Mouse (Mus musculus): Measurements from ENCODE around the gene Sec31a.

The Sec31a gene

DNA sequence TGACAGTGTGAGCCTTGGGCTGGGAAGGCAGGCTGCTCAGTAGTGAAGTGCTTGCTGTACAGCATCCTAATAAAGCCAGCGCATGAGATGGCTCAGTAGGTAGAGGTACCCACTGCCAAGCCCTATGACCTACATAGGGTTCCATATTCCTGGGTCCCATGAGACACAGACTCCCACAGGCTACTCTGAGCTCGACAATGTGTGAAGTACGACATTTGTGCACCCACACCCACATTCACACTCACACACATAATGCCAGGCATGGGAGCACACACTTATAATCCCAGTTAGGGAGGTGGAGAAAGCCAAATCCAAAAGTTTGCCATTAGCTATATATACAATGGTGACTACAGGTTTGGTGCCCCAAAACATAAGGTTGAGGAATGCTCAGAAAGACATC is 19.3 kb downstream of the Sec31a start:
- DNase-seq = no peak

DNA sequence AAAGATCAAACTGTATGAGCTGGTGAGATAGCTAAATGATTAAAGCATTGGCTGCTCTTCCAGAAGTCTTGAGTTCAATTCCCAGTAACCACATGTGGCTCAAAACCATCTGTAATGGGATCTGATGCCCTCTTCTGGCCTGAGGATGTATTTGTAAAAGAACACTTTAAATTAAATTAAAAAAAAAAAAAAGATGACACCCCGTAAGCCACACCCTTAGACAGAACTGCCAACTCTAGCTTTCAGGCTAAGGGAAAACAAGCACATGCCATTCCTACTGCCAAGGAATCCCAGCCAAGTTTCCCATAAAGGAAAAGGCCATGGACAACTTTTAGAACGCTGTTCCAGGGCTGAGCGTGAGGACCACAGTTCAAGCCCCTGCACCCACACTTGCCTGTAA is 22.4 kb downstream of the Sec31a start:
- DNase-seq = no peak

DNA sequence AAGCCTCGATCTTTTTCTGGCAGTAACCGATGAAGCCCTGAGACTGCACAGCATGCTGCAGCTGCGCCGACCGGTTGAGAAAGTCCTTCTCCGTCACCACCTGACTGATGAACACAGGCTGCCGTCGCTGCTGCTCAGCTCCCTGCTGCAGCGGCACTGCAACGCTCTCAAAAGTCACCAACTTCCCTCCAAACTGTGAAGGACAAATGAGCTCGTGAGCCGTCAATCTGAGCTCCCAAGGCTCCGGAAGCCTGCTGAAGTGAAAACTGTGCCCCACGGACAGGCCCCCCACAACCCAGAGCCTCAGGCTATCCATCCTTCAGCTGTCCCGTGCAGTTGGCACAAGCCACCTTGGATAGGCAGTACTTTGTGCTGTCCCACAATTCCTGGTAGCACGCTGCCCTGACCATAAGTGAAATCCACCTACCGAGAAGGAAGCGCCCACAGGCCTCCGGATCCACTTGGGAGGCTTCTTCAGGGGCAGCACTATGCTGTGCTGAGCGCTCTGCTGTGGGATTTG is 23.5 kb downstream of the Sec31a start:
- DNase-seq = no peak

DNA sequence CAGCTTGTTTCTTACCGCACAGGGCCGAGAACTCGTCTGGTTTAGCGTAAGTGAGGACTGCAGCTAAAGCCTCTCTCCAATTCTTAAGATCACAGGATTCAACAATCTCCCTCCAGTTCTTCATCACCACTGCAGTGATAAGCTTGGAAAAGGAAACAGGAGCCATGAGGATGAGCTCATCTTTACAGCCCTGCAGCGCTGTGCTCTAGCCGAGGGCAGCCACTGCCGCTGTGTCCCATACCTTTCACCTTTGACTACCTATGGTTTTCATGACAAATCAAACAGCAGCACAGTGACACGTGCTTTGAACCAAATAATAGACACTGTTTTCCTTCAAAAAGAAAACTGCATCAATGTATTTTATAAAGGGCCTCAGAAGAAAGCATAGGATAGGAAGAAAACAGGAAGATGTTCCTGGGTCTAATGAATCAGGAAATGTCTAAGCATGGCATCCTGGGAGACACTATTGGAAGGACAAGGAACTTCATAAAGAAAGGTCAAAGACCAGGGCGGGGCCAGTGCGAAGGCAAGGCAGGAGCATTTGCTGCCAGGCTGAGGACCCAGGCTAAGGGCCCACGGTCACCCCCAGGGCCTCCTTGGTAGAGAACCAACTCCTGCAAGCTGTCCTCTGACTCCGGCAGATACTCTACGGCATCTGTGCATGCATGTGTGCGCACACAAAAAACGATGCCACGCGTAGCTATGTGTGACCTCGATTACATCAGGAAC is 32.1 kb downstream of the Sec31a start:
- no peak for DNase-seq

DNA sequence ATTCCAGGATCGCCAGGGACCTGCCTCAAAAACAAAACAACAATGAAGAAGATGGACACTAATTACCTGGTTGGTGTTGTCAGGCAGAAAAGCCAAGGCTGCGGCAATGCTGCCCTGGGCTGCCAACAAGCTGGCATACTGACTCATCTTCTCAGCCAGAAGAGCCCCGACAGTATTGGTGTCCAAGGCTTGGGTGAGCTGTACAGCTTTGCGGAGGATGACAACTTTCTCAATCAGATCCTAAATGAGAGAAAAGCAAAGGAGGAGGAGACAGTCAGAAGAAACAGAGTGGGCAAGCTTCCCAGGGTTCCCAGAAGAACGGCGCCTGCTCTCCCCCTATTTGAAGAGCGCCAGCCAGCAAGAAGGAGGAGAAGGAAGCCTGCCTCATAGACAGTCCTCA is 34.9 kb downstream of the Sec31a start:
- DNase-seq = no peak

DNA sequence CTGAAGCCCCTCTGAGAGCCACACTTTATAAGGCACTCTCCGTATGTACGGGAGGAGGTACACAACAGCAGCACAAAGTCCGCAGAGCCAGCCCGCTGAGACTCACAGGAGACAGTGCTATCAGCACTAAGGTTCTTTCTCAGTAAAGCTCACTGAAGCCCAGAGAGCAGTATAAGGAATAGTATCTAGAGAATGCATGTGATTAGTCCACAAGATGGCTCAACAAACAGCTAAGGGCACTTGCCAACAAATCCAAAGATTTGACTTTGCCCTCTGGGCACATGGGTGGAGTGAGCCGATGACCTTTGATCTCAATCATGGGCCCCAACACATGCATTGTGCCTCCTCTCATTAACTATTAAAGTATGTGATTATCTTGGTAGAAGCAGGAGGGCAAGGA is 35.8 kb downstream of the Sec31a start:
- DNase-seq = no peak

DNA sequence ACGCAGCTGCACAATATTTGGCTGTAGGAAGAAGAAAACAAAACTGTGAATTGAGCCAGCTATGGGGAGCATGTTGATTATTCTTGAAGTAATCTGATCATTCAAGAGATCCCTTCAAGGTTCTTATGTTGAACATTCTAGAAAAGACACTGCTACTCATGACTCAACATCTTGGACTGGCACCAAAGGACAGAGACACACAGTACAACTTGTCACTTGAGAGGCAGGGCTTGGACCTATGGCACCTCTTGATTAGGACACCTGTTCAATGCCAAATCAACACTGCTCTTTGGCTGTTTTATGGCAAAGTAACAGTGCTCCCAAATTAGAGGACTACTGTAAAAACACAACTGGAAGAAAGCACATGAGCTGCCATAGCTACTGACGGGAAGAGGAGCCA is 37.1 kb downstream of the Sec31a start:
- DNase-seq = no peak

DNA sequence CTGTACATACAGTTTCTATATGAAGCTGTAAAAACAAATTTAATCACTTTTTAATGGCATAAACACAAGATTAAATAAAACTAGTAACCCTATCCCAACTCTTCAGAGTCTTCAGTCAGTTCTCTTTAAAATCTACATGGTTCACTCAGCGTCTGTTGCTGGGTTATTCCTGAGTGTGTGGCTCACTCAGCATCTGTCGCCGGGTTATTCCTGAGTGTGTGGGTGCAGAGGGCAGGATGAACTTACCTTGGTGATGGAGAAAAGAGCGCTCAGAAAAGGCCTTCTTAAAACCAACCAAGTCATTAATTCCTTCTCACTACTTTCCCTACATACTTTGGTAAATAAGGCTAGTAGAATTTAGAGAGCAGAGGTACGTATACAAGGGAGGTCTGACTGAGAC is 37.8 kb downstream of the Sec31a start:
- DNase-seq = no peak

DNA sequence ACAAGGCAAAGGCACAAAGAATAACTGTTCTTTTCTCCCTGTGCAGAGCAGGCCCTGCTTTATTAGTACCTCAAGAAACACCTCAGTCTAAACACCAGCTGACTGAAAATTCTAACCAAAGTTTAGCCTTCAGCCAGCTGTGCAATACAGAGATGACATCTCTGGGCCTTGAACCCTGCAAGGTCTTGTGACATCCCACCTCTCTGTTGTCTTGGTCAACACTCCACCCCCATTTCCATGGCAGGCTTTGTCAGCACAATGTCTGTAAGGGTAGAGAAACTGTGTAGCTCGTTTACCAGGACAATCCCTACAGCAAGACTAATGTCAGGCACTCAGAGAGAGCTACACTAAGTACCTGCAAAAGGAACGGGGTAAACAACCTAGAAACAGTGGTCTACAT is 38.7 kb downstream of the Sec31a start:
- DNase-seq = no peak

DNA sequence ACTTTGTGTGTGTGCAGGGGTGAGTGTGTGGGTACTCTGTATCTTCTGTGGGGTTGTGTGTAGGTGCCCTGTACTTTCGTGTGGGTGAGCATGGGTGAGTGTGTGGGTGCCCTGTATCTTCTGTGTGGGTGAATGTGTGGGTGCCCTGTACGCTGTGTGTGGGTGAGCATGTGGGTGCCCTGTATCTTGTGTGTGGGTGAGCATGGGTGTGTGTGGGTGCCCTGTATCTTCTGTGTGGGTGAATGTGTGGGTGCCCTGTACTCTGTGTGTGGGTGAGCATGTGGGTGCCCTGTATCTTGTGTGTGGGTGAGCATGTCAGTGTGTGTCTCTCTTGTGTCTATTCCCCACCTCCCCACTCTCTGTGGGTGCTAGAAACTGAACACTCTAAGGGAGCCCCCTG is 41.3 kb downstream of the Sec31a start:
- DNase-seq = no peak

DNA sequence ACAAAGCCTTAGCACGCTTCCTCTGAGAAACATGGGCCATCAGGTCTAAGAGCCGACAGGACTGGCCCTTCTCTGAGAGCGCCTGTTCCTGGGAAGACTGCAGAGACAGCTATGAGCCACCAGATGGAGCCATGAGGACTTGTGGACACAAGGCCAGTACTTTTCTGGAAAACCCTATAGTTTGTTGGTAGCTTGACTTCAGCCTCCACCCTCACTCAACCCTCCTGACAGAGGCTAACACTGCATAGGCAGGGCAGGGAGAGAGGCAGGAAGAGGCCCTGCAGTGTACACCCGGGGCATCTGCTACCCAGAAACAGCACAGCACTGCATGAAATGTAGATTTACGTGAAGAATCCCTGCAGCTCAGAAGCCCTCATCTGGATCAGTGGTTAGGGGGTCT is 42.1 kb downstream of the Sec31a start:
- peak; percentile 68 to 73 for DNase-seq

DNA sequence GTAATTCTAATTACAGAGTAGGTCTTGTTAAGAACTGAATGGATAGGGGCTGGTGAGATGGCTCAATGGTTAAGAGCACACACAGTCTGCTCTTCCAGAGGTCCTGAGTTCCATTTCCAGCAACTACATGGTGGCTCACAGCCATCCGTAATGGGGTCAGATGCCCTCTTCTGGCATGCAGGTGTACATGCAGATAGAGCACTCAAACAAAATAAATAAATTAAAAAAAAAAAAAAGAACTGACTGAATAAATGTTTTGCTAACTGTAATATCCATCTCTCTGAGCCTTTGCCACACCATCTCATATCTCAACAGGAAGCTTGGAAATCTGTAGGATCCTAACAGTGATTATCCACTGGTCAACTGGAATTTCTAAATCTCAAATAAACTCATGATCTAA is 45.1 kb downstream of the Sec31a start:
- no peak for DNase-seq

DNA sequence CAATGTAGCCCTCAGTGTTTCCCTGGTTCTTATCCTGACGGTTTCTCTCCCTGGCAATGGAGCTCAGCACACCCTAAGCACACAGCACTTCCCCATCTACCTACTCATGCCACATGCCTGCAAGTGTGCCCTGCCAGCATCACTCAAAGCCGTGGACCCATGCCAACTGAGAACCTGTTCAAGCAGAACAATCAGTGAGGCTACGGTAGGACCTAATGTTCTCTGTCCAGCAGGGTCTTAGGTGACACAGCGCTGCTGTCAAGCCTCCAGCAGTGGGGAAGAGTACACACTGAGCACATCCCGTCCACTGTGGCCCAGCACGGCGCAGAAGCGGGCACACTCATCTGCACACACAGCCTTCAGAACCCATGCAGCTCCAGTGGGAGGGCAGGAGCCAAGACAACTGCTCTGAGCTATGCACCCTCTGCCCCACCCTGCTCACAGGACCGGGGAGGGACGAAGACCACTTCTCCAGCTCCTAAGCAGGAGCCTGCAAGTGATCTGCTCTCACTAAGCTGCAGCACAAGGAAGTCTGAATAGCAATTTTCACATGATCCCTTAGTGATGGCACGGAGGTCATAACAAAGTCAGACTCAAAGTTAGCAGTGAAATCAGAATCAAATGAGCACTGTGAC is 46.1 kb downstream of the Sec31a start:
- DNase-seq = peak; percentile 95 to 96

DNA sequence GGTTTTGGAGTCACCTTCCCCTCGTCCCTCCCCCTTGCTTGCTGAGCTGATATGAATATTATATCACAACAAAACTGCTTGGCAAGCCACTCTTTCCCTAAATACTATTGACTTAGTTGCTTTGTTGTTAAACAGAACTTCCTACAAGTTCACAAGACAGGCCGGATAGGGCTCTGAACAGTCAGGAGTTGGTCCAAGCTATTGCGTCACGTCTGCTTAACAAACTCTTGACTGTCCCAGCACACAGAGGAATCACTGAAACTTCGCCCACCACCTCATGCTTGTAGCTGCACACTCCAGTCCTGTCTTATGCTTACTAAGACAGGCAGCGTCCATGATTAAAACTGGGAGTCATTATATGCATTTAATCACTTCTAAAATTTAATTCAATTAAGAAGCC is 46.9 kb downstream of the Sec31a start:
- no peak for DNase-seq

DNA sequence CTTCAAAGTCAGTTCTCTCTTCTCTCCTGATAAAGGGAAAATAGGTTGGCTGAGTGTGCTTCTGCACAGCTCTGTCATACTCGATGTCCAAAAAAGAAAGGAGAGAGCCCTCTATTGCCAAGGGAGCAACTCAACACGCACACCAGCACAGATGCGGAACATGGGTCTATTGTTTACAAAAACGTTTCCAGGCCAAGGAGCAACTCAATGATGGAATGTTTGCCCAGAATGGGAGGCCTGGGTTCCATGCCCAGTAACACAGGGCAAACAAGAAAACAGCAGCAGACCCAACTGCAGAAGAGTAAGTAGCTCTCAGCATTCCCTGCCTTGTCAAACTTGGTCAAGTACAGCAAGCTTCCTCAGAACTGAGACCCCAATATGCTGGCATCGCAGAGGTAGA is 47.5 kb downstream of the Sec31a start:
- DNase-seq = no peak

DNA sequence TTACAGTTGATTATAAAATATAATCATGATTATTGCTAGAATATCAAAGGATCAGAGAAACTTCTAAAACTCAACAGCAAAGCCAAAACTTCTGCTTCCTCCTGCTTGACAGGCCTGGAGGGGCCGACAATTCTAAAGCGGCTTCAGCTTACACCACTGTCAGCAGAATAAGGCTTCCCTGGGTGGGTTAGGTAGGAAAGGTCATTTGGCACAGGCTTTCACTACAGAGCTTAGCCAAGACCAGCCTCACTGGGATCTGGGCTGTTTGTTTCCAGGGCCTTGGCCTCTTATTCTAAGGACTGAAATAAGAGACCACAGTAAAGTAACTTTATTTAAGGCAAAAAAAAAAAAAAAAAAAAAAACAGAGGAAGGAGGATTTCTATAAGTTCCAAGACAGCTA is 49.0 kb downstream of the Sec31a start:
- DNase-seq = no peak

DNA sequence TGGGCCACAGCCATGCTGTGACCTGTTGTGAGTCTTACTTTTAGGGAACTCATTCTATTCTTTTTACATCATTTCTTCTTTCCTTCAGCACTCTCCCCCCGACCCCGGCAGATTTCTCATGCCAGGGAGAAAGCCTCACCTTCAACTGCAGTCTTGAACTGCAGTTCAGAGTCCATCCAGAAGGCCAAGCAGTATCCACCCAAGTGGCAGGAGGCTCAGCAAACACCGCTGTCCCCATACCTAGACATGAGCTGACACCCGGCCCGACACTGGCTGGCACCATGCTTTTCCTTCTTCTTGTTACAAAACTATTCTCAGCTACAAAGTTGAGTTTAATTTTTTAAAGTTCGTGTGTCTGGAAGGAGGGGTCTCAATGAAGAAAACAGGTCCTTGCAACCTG is 55.7 kb downstream of the Sec31a start:
- DNase-seq = no peak

DNA sequence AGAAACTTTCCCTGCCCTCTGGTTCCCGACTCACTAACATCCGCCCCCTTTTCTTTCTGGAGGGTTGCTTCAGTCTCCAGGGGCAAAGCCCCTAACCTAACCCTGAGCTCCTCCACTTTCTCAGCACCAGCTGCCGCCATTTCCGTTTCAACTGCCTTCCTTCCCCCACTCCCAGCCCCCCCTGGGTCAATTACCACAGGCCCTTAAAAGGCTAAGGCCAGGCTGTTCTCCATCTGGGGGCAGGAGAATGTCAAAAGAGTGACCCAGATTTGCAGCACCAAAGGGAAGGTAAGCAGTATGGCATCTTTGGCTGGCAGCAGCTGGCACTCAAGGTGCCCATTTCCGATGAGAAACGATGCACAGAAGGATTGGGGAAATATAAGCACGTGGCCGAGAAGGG is 57.7 kb downstream of the Sec31a start:
- DNase-seq = peak; percentile 32 to 50

DNA sequence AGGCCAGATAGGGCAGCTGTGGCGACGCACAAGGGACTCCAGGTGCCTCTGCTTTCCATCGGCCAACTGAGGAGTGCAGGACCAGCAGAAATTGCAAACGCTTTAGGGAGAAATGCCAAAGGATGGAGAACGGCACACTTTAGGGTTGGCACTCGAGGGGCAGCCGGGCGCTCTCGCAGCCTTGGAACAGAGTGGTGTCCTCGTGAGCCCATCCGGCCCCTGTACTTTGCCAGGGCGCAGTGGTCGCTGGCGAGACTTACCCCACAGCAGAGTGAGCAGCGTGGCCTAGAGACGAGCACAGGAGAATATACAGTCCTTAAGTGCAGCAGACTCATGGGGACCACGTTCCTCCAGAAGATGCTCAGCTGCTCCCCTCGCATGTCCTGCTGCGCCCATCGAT is 61.4 kb downstream of the Sec31a start:
- peak; percentile 67 to 76 for DNase-seq

DNA sequence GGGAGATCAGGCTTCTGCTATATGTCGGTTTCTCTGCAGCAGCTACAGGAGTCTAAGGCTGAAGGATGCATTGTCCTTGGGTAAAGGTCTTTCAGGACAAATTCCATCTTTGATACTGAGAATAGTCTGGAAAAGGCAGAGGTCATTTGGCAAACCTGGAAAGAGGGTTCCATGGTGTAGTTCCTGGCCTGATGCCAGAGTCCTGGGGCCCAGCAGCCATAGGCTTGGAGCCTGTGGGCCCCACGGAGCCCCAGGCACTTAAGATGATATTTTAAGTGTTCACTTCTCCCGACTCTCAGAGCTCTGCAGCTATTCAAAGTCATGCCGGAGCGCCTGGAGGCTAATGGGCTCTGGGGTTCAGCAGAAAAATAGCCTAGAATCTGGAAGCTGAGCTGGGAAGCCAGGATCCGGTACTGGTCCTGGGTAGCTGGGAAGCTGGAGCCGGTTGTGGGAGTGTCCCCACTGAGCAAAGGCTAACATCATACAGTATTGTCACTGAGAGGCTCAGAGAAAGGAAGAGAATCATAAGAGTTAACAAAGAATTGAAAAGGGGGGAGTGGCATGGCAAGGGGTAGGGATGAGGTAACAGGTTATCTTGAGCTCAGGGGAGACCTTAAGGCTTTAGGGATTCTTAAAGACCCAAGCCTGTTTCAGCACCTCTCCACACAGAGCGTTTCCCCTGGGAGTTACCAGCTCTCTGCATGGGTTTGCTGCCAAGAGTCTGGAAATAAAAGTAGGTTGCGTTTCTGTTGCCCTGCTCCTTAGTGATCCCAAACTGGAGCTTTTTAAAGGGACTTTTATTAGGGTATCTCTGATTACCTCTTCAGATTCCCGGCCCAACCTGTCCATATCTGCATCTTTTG is 62.8 kb downstream of the Sec31a start:
- DNase-seq = peak; percentile 34 to 39

DNA sequence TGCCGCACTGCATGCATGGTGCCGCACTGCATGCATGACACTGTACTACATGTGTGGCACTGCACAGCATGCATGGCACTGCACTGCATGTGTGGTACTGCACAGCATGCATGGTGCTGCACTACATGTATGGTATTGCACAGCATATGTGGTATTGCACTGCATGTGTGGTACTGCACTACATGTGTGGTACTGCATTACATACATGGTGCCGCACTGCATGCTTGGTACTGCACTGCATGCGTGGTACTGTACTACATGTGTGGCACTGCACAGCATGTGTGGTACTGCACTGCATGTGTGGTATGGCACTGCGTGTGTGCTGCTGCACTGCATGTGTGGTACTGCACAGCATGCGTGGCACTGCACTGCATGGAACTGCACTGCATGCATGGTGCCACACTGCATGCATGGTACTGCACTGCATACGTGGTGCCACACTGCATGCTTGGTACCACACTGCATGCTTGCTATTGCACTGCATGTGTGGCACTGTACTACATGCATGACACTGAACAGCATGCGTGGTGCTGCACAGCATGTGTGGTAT is 65.1 kb downstream of the Sec31a start:
- DNase-seq = no peak

DNA sequence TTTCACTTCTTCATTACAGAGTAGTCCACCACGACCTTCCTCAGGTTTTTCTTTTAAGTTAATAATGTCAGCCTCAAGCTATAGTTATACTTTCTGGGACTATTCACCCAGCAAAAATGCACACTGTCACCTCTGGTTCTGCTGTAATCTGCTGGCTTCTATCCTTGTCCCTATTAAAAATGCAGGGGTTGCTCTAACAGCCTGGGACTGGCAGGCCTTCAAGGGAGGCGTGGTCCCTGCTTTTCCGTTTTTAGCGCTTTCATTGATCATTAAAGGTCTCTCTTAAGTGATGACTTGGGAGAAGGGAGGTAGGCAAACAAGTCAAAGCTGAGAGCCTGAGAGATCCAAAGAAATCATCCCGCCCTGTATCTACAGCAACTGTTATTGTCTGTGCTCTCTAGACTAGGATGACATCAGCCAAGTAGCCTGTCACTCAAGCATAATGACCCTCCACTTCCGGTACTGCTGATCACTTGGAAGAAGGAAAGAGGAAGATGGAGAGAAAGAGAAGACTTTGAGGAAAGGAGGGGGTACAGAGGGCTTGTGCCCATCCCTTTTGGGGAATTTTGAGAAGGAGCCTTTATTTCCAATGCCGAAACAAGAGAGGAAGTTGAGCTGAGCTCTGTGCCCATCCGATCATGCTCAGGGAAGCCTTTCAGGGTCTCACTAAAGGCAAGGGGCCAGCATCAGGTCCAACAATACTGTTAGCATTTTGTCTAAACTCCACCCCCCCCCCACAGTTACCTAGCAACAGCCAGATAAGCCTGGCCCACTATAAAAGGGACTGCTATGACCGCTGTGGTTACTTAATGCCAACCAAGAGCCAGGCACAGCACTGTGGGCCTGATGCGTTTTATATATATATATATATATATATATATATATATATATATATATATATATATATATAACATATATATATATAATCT is 66.5 kb downstream of the Sec31a start:
- peak; percentile 51 to 59 for DNase-seq
